Mouse (Mus musculus) liver, adult (tissue): ENCODE measurements at regions not wholly inside any gene's neighbourhood (a gene's known extent, or its start where the extent isn't known, plus 50 kb on each side); places are given as distances from the start of the nearest gene placed in this dataset.

Source experiments
- GATA4 ChIP-seq: IDR thresholded peaks from 2 replicates; pipeline ENCODE4 v1.6.1; 2014; ENCODE audit warnings: mild to moderate bottlenecking, low read length; ENCODE audit not compliant: insufficient replicate concordance

GRCm38 (mm10) chr1:105206216-105206615 is 150.3 kb downstream of the Rnf152 start:
- TF ChIP-seq GATA4: no peak

GRCm38 (mm10) chr1:105199305-105199704 is 157.2 kb downstream of the Rnf152 start:
- TF ChIP-seq GATA4: no peak

GRCm38 (mm10) chr1:105191126-105191525 is 165.4 kb downstream of the Rnf152 start:
- no peak for TF ChIP-seq GATA4

- no peak for TF ChIP-seq GATA4
Observed at GRCm38 (mm10) chr1:105188920-105189266, 167.6 kb downstream of the Rnf152 start.

- TF ChIP-seq GATA4: no peak
Observed at GRCm38 (mm10) chr1:105188210-105188919, 168.1 kb downstream of the Rnf152 start.

- no peak for TF ChIP-seq GATA4
Observed at GRCm38 (mm10) chr1:105184470-105184869, 172.0 kb downstream of the Rnf152 start.

GRCm38 (mm10) chr1:105179371-105179823 is 177.1 kb downstream of the Rnf152 start:
- peak; percentile 29; the same call in 1 of the 2 replicates for TF ChIP-seq GATA4

GRCm38 (mm10) chr1:105178773-105179172 is 177.7 kb downstream of the Rnf152 start:
- TF ChIP-seq GATA4: no peak

GRCm38 (mm10) chr1:105177938-105178337 is 178.6 kb downstream of the Rnf152 start:
- no peak for TF ChIP-seq GATA4

GRCm38 (mm10) chr1:105177015-105177762 is 179.3 kb downstream of the Rnf152 start:
- no peak for TF ChIP-seq GATA4

- no peak for TF ChIP-seq GATA4
Observed at GRCm38 (mm10) chr1:105170979-105171378, 185.5 kb downstream of the Rnf152 start.

- TF ChIP-seq GATA4: no peak
Observed at GRCm38 (mm10) chr1:105170114-105170506, 186.4 kb downstream of the Rnf152 start.

GRCm38 (mm10) chr1:105169455-105170113 is 186.9 kb downstream of the Rnf152 start:
- TF ChIP-seq GATA4: no peak

GRCm38 (mm10) chr1:105168808-105169207 is 187.7 kb downstream of the Rnf152 start:
- no peak for TF ChIP-seq GATA4

GRCm38 (mm10) chr1:105157459-105158124 is 198.9 kb downstream of the Rnf152 start:
- TF ChIP-seq GATA4: no peak
